Mouse (Mus musculus) ovary, postnatal 10 days (tissue): Measurements from ENCODE around the gene Skp1a.

Experiments used
- DNase-seq: peaks from one replicate; pipeline ENCODE4 v3.0.0; 2022; ENCODE audit warnings: low spot score

Skp1a gene

GRCm38 (mm10) chr11:52278991-52279390 lies 47.2 kb downstream of the Skp1a start:
- DNase-seq, result no peak

- DNase-seq, result no peak
These were observed 47.9 kb downstream of the Skp1a start for GRCm38 (mm10) chr11:52279611-52280145.

DNA sequence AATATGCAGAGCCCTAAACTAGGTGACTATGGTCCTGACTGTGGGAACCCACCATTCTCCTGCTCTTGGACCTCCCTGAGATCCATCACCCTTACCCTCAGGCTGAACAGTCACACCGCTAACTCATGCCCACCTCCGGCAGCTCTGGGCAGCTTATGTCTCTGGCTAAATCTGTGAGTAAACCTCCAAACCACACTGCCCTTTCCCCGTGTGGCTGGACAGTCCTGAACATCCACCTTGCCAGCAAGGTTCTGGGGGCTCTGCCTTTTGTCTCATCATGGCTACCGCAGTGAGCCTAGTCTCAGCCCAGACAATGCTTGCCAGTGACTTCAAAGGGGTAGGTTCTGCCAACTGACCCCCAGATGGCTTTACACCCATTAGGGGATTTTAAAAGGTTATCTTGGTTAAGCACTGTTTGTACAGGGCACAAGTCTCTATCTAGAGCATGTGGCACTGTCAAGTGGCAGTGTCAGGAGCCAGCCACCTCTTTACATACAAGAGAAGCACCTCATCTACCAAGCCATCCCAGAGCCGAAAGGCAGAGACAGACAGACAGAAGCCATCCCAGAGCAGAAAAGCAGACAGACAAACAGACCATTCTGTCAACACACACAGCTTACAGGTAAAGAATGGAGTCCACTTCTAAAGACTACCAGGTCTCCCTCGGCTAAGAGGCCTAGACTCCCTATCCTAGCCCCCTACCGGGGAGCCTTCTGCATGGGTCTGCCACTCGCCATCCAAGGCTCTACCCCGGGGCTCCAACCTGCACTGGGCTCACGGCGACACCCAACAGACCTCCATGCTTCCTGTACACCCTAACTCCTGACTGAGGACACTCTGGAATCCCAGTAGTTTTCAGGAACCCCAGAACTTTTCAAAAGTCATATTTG lies 49.0 kb downstream of the Skp1a start:
- no peak for DNase-seq

GRCm38 (mm10) chr11:52281568-52282328 lies 50.0 kb downstream of the Skp1a start:
- DNase-seq, result no peak

- no peak for DNase-seq
These were observed 50.6 kb downstream of the Skp1a start for GRCm38 (mm10) chr11:52282420-52282773.

DNA sequence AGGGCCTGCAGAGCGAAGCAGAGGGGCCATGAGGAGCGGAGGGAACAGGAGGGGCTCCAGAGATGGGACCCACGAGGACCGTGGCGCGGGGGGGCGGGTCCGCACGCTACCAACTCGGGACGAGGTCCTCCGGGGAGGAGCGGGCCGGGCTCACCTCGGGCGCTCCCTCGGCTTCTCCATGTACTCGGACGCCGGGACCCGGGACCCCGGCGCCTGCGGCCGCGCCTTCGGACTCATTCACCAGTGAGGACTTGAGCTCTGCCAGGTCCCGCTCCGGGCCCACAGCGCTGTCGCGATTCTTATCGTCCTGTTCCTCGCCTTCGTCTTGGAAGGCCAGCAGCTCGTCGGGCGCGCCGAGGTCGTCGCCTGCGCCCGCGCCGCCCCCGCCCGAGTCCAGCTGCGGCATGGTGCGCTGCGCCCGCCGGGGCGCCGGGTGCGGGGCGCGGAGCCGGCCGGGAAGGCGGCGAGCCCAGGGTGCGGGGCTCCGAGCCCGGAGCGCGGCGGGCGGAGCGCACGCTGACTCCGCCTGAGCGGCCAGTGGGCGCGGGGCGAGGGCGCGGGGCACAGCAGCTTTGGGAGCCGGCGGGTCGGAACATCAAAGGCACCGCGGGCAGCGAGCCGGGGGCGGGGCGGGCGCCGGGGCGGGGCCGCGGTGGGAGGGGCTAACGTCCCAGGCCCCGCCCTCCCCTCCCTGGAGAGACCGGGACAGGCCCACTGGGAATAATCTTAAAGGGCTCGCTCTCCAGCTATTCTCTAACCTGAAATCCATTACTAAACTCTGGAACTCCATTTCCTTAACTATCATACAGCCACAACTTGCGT lies 51.2 kb downstream of the Skp1a start, which contains the start of gene Tcf7:
Tcf7 (minus strand) TSS at position 241 of the 822 bp plus-strand sequence.
- no peak for DNase-seq

DNA sequence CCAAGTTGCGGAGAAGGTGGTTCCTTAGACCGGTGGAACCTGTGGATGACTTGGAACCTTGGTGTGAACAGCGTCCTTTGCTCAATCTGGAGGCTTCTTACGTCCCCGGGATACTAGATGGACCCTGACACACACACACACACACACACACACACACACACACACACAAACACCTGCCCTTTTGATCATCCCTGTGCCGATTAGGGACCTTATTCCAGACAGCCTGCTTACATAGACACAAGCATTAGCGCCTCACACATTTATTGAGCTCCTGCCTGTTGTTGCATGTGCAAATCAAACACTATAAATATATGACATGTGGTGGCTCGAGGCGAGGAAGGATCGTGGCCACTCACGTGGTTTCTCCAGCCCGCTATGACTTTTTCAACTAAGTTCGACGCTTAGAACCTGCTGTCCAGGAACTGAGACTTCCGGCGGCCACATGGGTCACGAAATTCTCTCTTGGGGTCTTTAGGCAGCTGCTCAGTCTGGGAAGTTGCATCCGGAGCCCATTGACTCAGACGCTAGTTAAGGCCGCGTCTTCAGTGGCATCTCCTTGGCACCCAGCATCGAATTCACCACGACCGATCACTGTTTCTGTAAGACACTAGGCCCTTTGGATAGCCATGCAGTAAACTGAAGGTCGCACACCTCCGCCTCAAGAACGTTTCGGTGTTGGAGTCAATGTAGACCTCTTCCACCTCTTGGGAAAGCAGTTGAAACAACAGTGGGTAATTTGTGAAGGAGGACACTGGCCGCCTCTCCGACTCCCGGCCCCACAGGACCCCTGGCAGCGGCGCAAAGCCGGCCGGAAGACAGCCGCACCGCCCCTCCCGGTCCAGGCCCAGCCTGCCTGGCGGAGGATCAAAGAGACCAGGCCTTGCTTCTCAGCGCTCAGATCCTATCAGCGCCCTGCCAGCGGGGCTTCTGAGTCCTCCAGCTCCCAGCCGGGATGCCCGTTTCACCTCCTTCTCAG lies 52.1 kb downstream of the Skp1a start:
- DNase-seq, result peak; percentile 51

DNA sequence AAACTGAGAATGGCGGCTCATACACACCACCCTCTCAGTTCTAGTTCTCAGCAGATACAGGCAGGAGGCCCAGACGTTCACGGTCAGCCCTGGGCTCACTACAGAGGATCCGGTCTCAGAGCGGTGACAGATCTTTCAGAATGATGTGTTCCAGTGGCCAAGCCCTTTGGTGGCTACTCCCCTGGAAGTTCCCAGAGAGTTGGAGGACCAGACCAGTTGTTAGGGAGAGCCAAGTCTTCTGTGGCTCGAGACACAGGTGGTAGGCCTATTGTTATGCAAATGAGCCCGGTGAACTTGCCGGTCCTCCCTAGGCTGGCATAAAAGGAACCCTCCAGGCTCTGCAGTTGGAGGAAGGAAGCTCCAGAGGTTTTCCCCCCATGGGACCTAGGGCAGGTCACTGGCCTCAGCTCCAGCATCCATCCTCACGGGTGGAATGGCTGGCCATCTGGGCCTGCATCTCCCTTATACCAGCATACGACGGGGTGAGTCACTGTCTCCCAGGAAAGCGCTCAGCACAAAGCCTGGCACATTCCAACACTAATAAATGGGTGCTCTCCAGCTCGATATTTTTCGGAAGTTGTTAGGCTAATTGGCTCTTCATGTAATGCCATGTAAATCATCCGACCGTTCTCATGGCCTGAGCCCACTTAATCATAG lies 54.6 kb downstream of the Skp1a start:
- no peak for DNase-seq

DNA sequence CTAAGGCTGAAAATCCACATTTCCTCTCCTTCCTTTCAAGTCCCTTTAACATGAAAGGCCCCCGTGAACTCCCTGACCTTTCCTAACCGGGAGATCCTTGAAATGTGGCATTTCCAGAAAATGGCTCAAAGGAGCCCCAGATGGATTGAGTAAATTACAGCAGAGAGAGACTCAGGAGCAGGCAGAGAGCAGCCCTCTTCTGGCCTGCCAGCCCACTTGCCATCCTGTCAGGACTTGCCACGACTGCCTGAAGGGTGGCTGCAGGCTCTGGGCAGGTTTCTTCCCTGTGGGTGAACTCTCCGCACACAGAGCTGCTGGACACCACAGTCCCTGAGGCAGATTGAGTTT lies 55.1 kb downstream of the Skp1a start:
- no peak for DNase-seq

GRCm38 (mm10) chr11:52292346-52292745 lies 60.6 kb downstream of the Skp1a start:
- DNase-seq, result no peak

DNA sequence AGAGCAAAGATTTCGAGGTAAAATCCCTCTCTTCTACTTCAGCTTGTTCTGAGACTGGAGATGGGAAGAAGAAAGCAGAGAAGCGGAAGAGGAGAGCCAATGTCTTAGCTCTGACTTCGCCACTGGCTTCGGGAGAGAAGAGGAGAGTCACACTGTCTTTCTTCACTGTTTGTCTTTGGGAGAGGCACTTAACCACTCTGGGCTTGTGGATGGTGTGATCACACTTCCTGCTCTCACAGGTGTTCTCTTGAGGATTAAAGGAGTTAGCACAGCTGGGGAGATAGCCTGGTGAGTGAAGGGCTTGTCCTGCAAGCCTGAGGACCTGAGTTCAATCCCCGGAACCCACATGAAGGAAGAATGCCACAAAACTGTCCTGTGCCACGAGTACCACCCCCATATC lies 61.1 kb downstream of the Skp1a start:
- no peak for DNase-seq

GRCm38 (mm10) chr11:52294103-52294502 lies 62.3 kb downstream of the Skp1a start:
- DNase-seq, result no peak
